Mouse (Mus musculus) kidney, embryonic 16.5 days (tissue): ENCODE measurements around the gene Socs1. TPM values are rescaled to one million over a fixed set of nuclear protein-coding genes. Genes with fewer than 3 reads are reported as not detected.

Source experiments
- ATAC-seq: fragments of 200-750 bp; cut with Nextera tagmentation; 2 replicates; pipeline ENCODE4 v1.8.0; 2017; ENCODE audit warnings: moderate TSS enrichment; ENCODE audit not compliant: low FRiP score, low TSS enrichment
- H3K27ac ChIP-seq: fragments of 300-500 bp; sonication (generic); 2 replicates; pipeline ENCODE4 v1.5.1; 2014; ENCODE audit warnings: low read length
- H3K27me3 ChIP-seq: fragments of 300-500 bp; sonication (generic); 2 replicates; pipeline ENCODE4 v1.6.1; 2014; ENCODE audit warnings: low read length, control low read depth, mixed read lengths; ENCODE audit not compliant: insufficient read depth
- H3K36me3 ChIP-seq: fragments of 300-500 bp; sonication (generic); 2 replicates; pipeline ENCODE4 v1.6.1; 2014; ENCODE audit warnings: low read length, control low read depth, mixed read lengths; ENCODE audit not compliant: insufficient read depth
- H3K4me1 ChIP-seq: fragments of 300-500 bp; sonication (generic); 2 replicates; pipeline ENCODE4 v1.6.1; 2014; ENCODE audit warnings: low read length, control low read depth, mixed read lengths; ENCODE audit not compliant: insufficient read depth
- H3K4me2 ChIP-seq: fragments of 300-500 bp; sonication (generic); replicated peaks from 2 replicates; pipeline ENCODE4 v1.6.1; 2014; ENCODE audit warnings: low read depth, low read length
- H3K4me3 ChIP-seq: fragments of 300-500 bp; sonication (generic); 2 replicates; pipeline ENCODE4 v1.5.1; 2014; ENCODE audit warnings: mild to moderate bottlenecking, low read length
- H3K9ac ChIP-seq: fragments of 300-500 bp; sonication (generic); replicated peaks from 2 replicates; pipeline ENCODE4 v1.6.1; 2014; ENCODE audit warnings: low read length
- H3K9me3 ChIP-seq: fragments of 300-500 bp; sonication (generic); 2 replicates; pipeline ENCODE4 v1.6.1; 2016; ENCODE audit warnings: low read length, control low read depth
- WGBS: fragments of 180-500 bp; shearing (Covaris S2); extraction: QIAGEN DNeasy Blood & Tissue Kit; methylation state at CpG from one replicate; pipeline ENCODE4 v1.1.7; 2014; 5-methylcytosine and 5-hydroxymethylcytosine counted together
- polyA plus RNA-seq: library from polyadenylated mRNA; unstranded; fragments of >200 nt; fragmentation: Nextera tagmentation; extraction: Ambion mirVana; gene quantifications from 2 replicates; pipeline ENCODE4 v1.2.1, GENCODE M21; 2015

The Socs1 gene
- polyA plus RNA-seq, 1 experiment from 2014 or later = 7.3 TPM

- Histone ChIP-seq H3K4me1 (peaks cover 5% of the 10 kb centered on the region; the same call in 1 of the 2 replicates), H3K9me3 (no peaks in the 10 kb centered on the region), H3K4me2 (no peak overlapping the region), H3K27ac (no peak overlapping the region), H3K36me3 (no peaks in the 10 kb centered on the region), H3K4me3 (no peak overlapping the region), H3K27me3 (no peaks in the 10 kb centered on the region), H3K9ac (no peak overlapping the region)
- WGBS = 50% methylated on average over 7 of the region's 7 CpGs
- ATAC-seq = no peak; the same call in 1 of the 2 replicates
Observed at GRCm38 (mm10) chr16:10749226-10749625, 36.1 kb downstream of the Socs1 start.

- Histone ChIP-seq H3K4me2 (no peak overlapping the region), H3K9ac (no peak overlapping the region), H3K4me3 (no peak overlapping the region), H3K9me3 (no peaks in the 10 kb centered on the region), H3K27ac (no peak overlapping the region), H3K4me1 (peaks cover 22% of the 10 kb centered on the region), H3K27me3 (no peaks in the 10 kb centered on the region), H3K36me3 (no peaks in the 10 kb centered on the region)
- 81% methylated on average over 2 of the region's 2 CpGs for WGBS
- ATAC-seq = no peak
Observed at GRCm38 (mm10) chr16:10741082-10741481, 44.3 kb downstream of the Socs1 start.

GRCm38 (mm10) chr16:10739854-10740398, 45.4 kb downstream of the Socs1 start:
- whole genome bisulfite sequencing = 51% methylated on average over 9 of the region's 9 CpGs
- H3K27ac ChIP-seq = no peak overlapping the region
- no peak; the same call in 1 of the 2 replicates for ATAC-seq
- H3K36me3 ChIP-seq = no peaks in the 10 kb centered on the region
- no peak overlapping the region for H3K4me2 ChIP-seq
- H3K9ac ChIP-seq = no peak overlapping the region
- no peak overlapping the region for H3K4me3 ChIP-seq
- H3K9me3 ChIP-seq = no peaks in the 10 kb centered on the region
- H3K27me3 ChIP-seq = no peaks in the 10 kb centered on the region
- H3K4me1 ChIP-seq = peaks cover 22% of the 10 kb centered on the region

- 91% methylated on average over 3 of the region's 3 CpGs for WGBS
- Histone ChIP-seq H3K4me3 (no peak overlapping the region), H3K4me1 (peaks cover 15% of the 10 kb centered on the region), H3K36me3 (no peaks in the 10 kb centered on the region), H3K4me2 (no peak overlapping the region), H3K27ac (peak overlapping the region; percentile 88), H3K9me3 (no peaks in the 10 kb centered on the region), H3K9ac (no peak overlapping the region), H3K27me3 (no peaks in the 10 kb centered on the region)
- ATAC-seq = no peak
Observed at GRCm38 (mm10) chr16:10738866-10739265, 46.5 kb downstream of the Socs1 start.

GRCm38 (mm10) chr16:10737571-10737970, 47.8 kb downstream of the Socs1 start:
- Histone ChIP-seq H3K4me2 (no peak overlapping the region), H3K4me1 (peaks cover 15% of the 10 kb centered on the region), H3K4me3 (no peak overlapping the region), H3K27me3 (no peaks in the 10 kb centered on the region), H3K9ac (0 out of 2 replicates have a peak overlapping the region, but pooled peaks have one; percentile 36), H3K27ac (peak overlapping the region; percentile 88), H3K36me3 (no peaks in the 10 kb centered on the region), H3K9me3 (no peaks in the 10 kb centered on the region)
- ATAC-seq = peak; percentile 50; the same call in 1 of the 2 replicates
- 21% methylated on average over 2 of the region's 2 CpGs for WGBS

- Histone ChIP-seq H3K27ac (no peak overlapping the region), H3K9me3 (no peaks in the 10 kb centered on the region), H3K4me2 (no peak overlapping the region), H3K4me3 (no peak overlapping the region), H3K36me3 (no peaks in the 10 kb centered on the region), H3K4me1 (peaks cover 15% of the 10 kb centered on the region), H3K27me3 (no peaks in the 10 kb centered on the region), H3K9ac (no peak overlapping the region)
- no peak for ATAC-seq
- WGBS = 80% methylated on average over 10 of the region's 10 CpGs
Observed at GRCm38 (mm10) chr16:10736364-10736763, 49.0 kb downstream of the Socs1 start.

GRCm38 (mm10) chr16:10735781-10736180, 49.6 kb downstream of the Socs1 start:
- no peaks in the 10 kb centered on the region for H3K9me3 ChIP-seq
- H3K4me3 ChIP-seq = no peak overlapping the region
- no peaks in the 10 kb centered on the region for H3K36me3 ChIP-seq
- H3K4me2 ChIP-seq = no peak overlapping the region
- no peaks in the 10 kb centered on the region for H3K27me3 ChIP-seq
- no peak for ATAC-seq
- WGBS = 78% methylated on average over 2 of the region's 2 CpGs
- peaks cover 15% of the 10 kb centered on the region for H3K4me1 ChIP-seq
- H3K27ac ChIP-seq = no peak overlapping the region
- H3K9ac ChIP-seq = no peak overlapping the region

- whole genome bisulfite sequencing = 76% methylated on average over 5 of the region's 5 CpGs
- no peak overlapping the region for H3K9ac ChIP-seq
- ATAC-seq = no peak
- H3K9me3 ChIP-seq = no peaks in the 10 kb centered on the region
- H3K27ac ChIP-seq = no peak overlapping the region
- no peaks in the 10 kb centered on the region for H3K27me3 ChIP-seq
- no peak overlapping the region for H3K4me2 ChIP-seq
- peaks cover 11% of the 10 kb centered on the region for H3K4me1 ChIP-seq
- no peak overlapping the region for H3K4me3 ChIP-seq
- H3K36me3 ChIP-seq = no peaks in the 10 kb centered on the region
Observed at GRCm38 (mm10) chr16:10732421-10732820, 52.9 kb downstream of the Socs1 start.

Other genes starting within 250 kb of the Socs1 start
- 7.1 and 14.1 TPM in 2 replicates for gene Dexi, start 242.5 kb downstream of the Socs1 start, polyA plus RNA-seq
- gene Clec16a, start 240.2 kb downstream of the Socs1 start, polyA plus RNA-seq = 32.1 and 35.6 TPM in 2 replicates
- gene Tnp2, start 3.1 kb upstream of the Socs1 start, polyA plus RNA-seq = not detected in 2 replicates
- gene Prm3, start 5.4 kb upstream of the Socs1 start, polyA plus RNA-seq = not detected in 2 replicates
- not detected in 2 replicates for gene Prm2, start 10.6 kb upstream of the Socs1 start, polyA plus RNA-seq
- gene Prm1, start 20.3 kb upstream of the Socs1 start, polyA plus RNA-seq = not detected in 2 replicates
- not detected in 2 replicates for gene Gm11172, start 27.4 kb upstream of the Socs1 start, polyA plus RNA-seq
- 2.9 and 3.5 TPM in 2 replicates for gene Rmi2, start 49.5 kb upstream of the Socs1 start, polyA plus RNA-seq